Mouse (Mus musculus) ES-Bruce4 (cell line): ENCODE results near the gene Hephl1. TPM values are rescaled to one million over a fixed set of nuclear protein-coding genes. Genes with fewer than 3 reads are reported as not detected.

Experiments
- H3K27ac ChIP-seq: 2 replicates; pipeline ENCODE4 v1.5.1; 2012; ENCODE audit warnings: low read length, inconsistent platforms; ENCODE audit not compliant: insufficient read depth
- H3K27me3 ChIP-seq: 2 replicates; pipeline ENCODE4 v1.6.1; 2012; ENCODE audit warnings: mild to moderate bottlenecking, low read length, inconsistent platforms; ENCODE audit not compliant: control insufficient read depth, poor library complexity, insufficient read depth, severe bottlenecking
- H3K36me3 ChIP-seq: 2 replicates; pipeline ENCODE4 v1.6.1; 2012; ENCODE audit warnings: inconsistent platforms, mild to moderate bottlenecking, low read length, moderate library complexity; ENCODE audit not compliant: control insufficient read depth, poor library complexity, insufficient read depth, severe bottlenecking
- H3K4me1 ChIP-seq: one replicate; pipeline ENCODE4 v1.8.1; 2011; ENCODE audit warnings: low read length; ENCODE audit not compliant: control insufficient read depth, insufficient read depth
- H3K4me3 ChIP-seq: 2 replicates; pipeline ENCODE4 v1.5.1; 2011; ENCODE audit warnings: low read depth, mild to moderate bottlenecking, low read length
- H3K9ac ChIP-seq: 2 replicates; pipeline ENCODE4 v1.6.1; 2012; ENCODE audit warnings: low read depth, mild to moderate bottlenecking, inconsistent platforms; ENCODE audit not compliant: poor library complexity, severe bottlenecking
- H3K9me3 ChIP-seq: replicated peaks from 2 replicates; pipeline ENCODE4 v1.6.1; 2012; ENCODE audit warnings: mild to moderate bottlenecking, low read length, inconsistent platforms; ENCODE audit not compliant: control insufficient read depth, poor library complexity, insufficient read depth, severe bottlenecking
- CTCF ChIP-seq: IDR thresholded peaks from one replicate; pipeline ENCODE4 v1.8.1; 2011; ENCODE audit warnings: low read depth, low read length
- EP300 ChIP-seq: IDR thresholded peaks from 2 replicates; pipeline ENCODE4 v1.6.1; 2011; ENCODE audit warnings: low read depth, low read length; ENCODE audit not compliant: insufficient read depth
- POLR2A ChIP-seq: IDR thresholded peaks from one replicate; pipeline ENCODE4 v1.8.1; 2011; ENCODE audit warnings: low read length; ENCODE audit not compliant: insufficient read depth
- polyA plus RNA-seq: library from polyadenylated mRNA; stranded (reverse); fragments of >200 nt; gene quantifications from 2 replicates; pipeline ENCODE4 v1.2.4, GENCODE M21; 2011; ENCODE audit warnings: low read depth; ENCODE audit not compliant: missing spikeins, insufficient read depth, insufficient read length

The Hephl1 gene
- polyA plus RNA-seq, 1 experiment, result not detected

- H3K9me3 ChIP-seq, result peaks cover 12% of the 10 kb centered on the region; the same call in 1 of the 2 replicates
- no peak for TF ChIP-seq EP300
- TF ChIP-seq CTCF, result peak; percentile 8
- H3K27ac ChIP-seq, result peak overlapping the region; percentile 39; the same call in 1 of the 2 replicates
- no peak overlapping the region for H3K9ac ChIP-seq
- H3K27me3 ChIP-seq, result no peaks in the 10 kb centered on the region
- no peaks in the 10 kb centered on the region for H3K4me1 ChIP-seq
- H3K4me3 ChIP-seq, result no peak overlapping the region
- no peaks in the 10 kb centered on the region for H3K36me3 ChIP-seq
These were observed 8.3 kb upstream of the Hephl1 start for GRCm38 (mm10) chr9:15120209-15120608.

DNA sequence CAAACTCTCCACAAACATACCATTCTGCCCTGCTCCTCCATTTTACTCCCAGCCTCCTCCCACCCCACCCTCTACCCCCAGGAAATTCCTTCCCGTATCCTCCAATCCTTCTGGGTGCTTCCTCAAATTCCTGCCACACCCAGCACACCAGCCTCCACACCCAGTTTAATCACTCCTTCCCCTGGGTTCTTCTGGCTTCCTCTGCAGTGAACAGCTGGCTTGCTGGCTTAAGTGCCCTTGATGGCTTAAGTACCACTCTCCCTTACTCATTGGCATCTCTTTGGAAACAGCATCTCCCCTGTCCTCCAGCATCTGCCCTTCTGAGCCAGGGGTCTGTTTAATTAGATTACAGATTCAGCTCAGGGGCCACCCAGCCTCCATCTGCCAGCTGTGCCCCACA is 7.6 kb upstream of the Hephl1 start:
- peaks cover 12% of the 10 kb centered on the region; the same call in 1 of the 2 replicates for H3K9me3 ChIP-seq
- H3K36me3 ChIP-seq, result no peaks in the 10 kb centered on the region
- no peak for TF ChIP-seq POLR2A
- TF ChIP-seq EP300, result peak; percentile 71; the same call in 1 of the 2 replicates
- TF ChIP-seq CTCF, result no peak
- H3K4me3 ChIP-seq, result no peak overlapping the region
- peak overlapping the region; percentile 39; the same call in 1 of the 2 replicates for H3K27ac ChIP-seq
- H3K4me1 ChIP-seq, result no peaks in the 10 kb centered on the region
- H3K9ac ChIP-seq, result no peak overlapping the region
- no peaks in the 10 kb centered on the region for H3K27me3 ChIP-seq

DNA sequence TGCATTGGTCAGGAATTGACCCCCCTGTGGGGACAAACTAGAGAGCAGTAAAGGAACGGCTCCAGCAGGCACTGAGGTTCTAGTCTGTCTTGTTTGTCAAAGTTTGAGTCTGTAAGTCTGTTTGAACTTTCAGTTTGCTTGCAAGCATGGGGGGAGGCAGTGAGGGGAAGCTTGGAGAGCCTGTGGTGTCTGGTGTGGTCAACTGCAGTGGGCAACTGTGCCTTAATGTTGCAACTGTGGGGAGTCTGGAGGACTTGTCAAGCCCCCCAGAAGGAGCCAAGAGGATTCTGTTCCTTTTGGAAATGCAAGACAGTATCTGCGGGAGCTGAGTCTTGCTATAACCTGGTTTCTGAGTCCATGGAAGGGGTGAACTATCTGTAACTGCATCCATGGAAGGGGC is 4.3 kb upstream of the Hephl1 start:
- no peak overlapping the region for H3K9ac ChIP-seq

GRCm38 (mm10) chr9:15114102-15114501 is 2.2 kb upstream of the Hephl1 start:
- Histone ChIP-seq H3K27me3 (no peaks in the 10 kb centered on the region), H3K9me3 (peaks cover 12% of the 10 kb centered on the region; the same call in 1 of the 2 replicates), H3K4me3 (no peak overlapping the region), H3K36me3 (no peaks in the 10 kb centered on the region), H3K9ac (no peak overlapping the region), H3K27ac (no peak overlapping the region), H3K4me1 (no peaks in the 10 kb centered on the region)
- TF ChIP-seq CTCF, result no peak
- no peak for TF ChIP-seq POLR2A
- no peak for TF ChIP-seq EP300

More for the DNA sequence above, 4.3 kb upstream of the Hephl1 start:
- H3K9me3 ChIP-seq, result peaks cover 12% of the 10 kb centered on the region; the same call in 1 of the 2 replicates
- no peaks in the 10 kb centered on the region for H3K36me3 ChIP-seq
- TF ChIP-seq EP300 (no peak), POLR2A (no peak), CTCF (no peak)
- no peak overlapping the region for H3K4me3 ChIP-seq
- H3K4me1 ChIP-seq, result no peaks in the 10 kb centered on the region
- H3K27me3 ChIP-seq, result no peaks in the 10 kb centered on the region
- H3K27ac ChIP-seq, result no peak overlapping the region

DNA sequence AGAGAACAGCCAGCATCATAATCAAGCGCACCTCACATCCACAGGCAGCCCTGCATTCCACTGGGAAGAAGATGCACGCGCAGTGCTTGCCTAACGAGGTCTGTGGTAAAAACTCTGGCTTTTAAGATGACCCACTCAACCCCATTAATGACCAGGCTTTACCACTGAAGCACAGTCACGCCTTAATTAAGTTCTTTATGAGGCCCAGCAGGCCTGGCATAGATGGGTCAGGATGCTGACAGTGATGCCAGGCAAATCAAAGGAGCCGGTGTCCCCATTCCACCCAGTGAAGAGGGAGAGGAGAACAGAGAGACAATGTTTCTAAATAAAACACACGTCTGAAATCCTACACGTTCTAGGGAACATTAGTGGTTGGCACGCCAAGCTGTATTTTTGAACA is 3.8 kb downstream of the Hephl1 start:
- Histone ChIP-seq H3K4me3 (no peak overlapping the region), H3K36me3 (no peaks in the 10 kb centered on the region), H3K27me3 (no peaks in the 10 kb centered on the region), H3K9me3 (no peaks in the 10 kb centered on the region), H3K27ac (no peak overlapping the region), H3K4me1 (no peaks in the 10 kb centered on the region), H3K9ac (no peak overlapping the region)
- TF ChIP-seq POLR2A (no peak), EP300 (no peak), CTCF (no peak)

DNA sequence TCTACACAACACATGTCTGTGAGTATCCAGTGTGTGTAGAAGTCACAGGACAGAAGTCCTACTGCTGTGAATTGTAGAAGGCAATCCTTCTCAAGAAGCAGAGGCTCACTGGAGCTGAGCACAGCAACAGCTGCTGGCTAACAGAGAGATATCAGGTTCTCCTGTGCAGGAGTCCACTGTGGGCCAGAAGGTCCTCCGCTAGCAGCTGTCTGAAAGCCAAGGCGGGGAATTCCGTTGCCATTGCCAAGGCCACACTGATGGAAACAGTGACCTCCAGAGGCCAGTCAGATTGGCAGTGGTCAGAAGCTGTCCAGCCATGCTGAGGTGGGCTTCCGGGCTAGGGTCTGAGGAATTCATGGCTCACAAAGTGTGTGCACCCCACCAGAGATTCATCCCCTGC is 6.8 kb downstream of the Hephl1 start:
- TF ChIP-seq CTCF (no peak), EP300 (no peak), POLR2A (no peak)
- Histone ChIP-seq H3K9me3 (no peaks in the 10 kb centered on the region), H3K36me3 (no peaks in the 10 kb centered on the region), H3K9ac (no peak overlapping the region), H3K27ac (no peak overlapping the region), H3K4me3 (no peak overlapping the region), H3K4me1 (no peaks in the 10 kb centered on the region), H3K27me3 (no peaks in the 10 kb centered on the region)
